Mouse (Mus musculus): ENCODE results near the gene Grik2. TPM values are rescaled to one million over a fixed set of nuclear protein-coding genes. Genes with fewer than 3 reads are reported as not detected.
"Not testable (repeated sequence)": the region's sequence is repeated elsewhere in the genome, so short reads cannot be mapped to it uniquely, and the experiment has no call there.

Gene Grik2
- polyA plus RNA-seq, 1 experiment from 2014 or later = 15.5 TPM

- 94% methylated on average over 2 of the region's 2 CpGs for WGBS
- no peak for ATAC-seq (ENCODE audit: low FRiP score)
- DNase-seq (ENCODE audit: low spot score, missing footprints) = no peak
- Histone ChIP-seq H3K4me2 (no peak overlapping the region), H3K27me3 (ENCODE audit: control insufficient read depth, insufficient read depth, low read length) (no peaks in the 10 kb centered on the region), H3K4me1 (ENCODE audit: control insufficient read depth, insufficient read depth, low read length) (no peaks in the 10 kb centered on the region), H3K9ac (ENCODE audit: low read length) (no peak overlapping the region), H3K27ac (ENCODE audit: low read depth, low read length) (no peak overlapping the region), H3K9me3 (ENCODE audit: control insufficient read depth, low read length) (no peaks in the 10 kb centered on the region), H3K36me3 (ENCODE audit: control insufficient read depth, insufficient read depth, low read length) (no peaks in the 10 kb centered on the region), H3K4me3 (ENCODE audit: low read depth, low read length) (no peak overlapping the region)
Observed at GRCm38 (mm10) chr10:49456791-49457190, 331.8 kb downstream of the Grik2 start.

GRCm38 (mm10) chr10:49453535-49453934 is 335.0 kb downstream of the Grik2 start:
- DNase-seq (ENCODE audit: low spot score, missing footprints) = no peak
- Histone ChIP-seq H3K27me3 (ENCODE audit: control insufficient read depth, insufficient read depth, low read length) (no peaks in the 10 kb centered on the region), H3K4me3 (ENCODE audit: low read depth, low read length) (no peak overlapping the region), H3K9me3 (ENCODE audit: control insufficient read depth, low read length) (no peaks in the 10 kb centered on the region), H3K9ac (ENCODE audit: low read length) (no peak overlapping the region), H3K36me3 (ENCODE audit: control insufficient read depth, insufficient read depth, low read length) (no peaks in the 10 kb centered on the region), H3K4me1 (ENCODE audit: control insufficient read depth, insufficient read depth, low read length) (no peaks in the 10 kb centered on the region), H3K27ac (ENCODE audit: low read depth, low read length) (no peak overlapping the region), H3K4me2 (no peak overlapping the region)
- no peak for ATAC-seq (ENCODE audit: low FRiP score)

- Histone ChIP-seq H3K27ac (ENCODE audit: low read depth, low read length) (no peak overlapping the region), H3K4me1 (ENCODE audit: control insufficient read depth, insufficient read depth, low read length) (no peaks in the 10 kb centered on the region), H3K36me3 (ENCODE audit: control insufficient read depth, insufficient read depth, low read length) (no peaks in the 10 kb centered on the region), H3K27me3 (ENCODE audit: control insufficient read depth, insufficient read depth, low read length) (no peaks in the 10 kb centered on the region), H3K4me3 (ENCODE audit: low read depth, low read length) (no peak overlapping the region), H3K9me3 (ENCODE audit: control insufficient read depth, low read length) (no peaks in the 10 kb centered on the region), H3K9ac (ENCODE audit: low read length) (no peak overlapping the region), H3K4me2 (no peak overlapping the region)
- DNase-seq (ENCODE audit: low spot score, missing footprints) (no peak), ATAC-seq (ENCODE audit: low FRiP score) (no peak)
- WGBS = 84% methylated on average over 1 of the region's 1 CpGs
Observed at GRCm38 (mm10) chr10:49441369-49441768, 347.2 kb downstream of the Grik2 start.

GRCm38 (mm10) chr10:49437057-49437456 is 351.5 kb downstream of the Grik2 start:
- no peak overlapping the region for H3K27ac ChIP-seq (ENCODE audit: low read depth, low read length)
- H3K4me2 ChIP-seq = no peak overlapping the region
- ATAC-seq (ENCODE audit: low FRiP score) = no peak
- H3K4me1 ChIP-seq (ENCODE audit: control insufficient read depth, insufficient read depth, low read length) = no peaks in the 10 kb centered on the region
- no peak for DNase-seq (ENCODE audit: low spot score, missing footprints)
- H3K27me3 ChIP-seq (ENCODE audit: control insufficient read depth, insufficient read depth, low read length) = no peaks in the 10 kb centered on the region
- H3K9me3 ChIP-seq (ENCODE audit: control insufficient read depth, low read length) = no peaks in the 10 kb centered on the region
- H3K9ac ChIP-seq (ENCODE audit: low read length) = no peak overlapping the region
- H3K4me3 ChIP-seq (ENCODE audit: low read depth, low read length) = no peak overlapping the region
- H3K36me3 ChIP-seq (ENCODE audit: control insufficient read depth, insufficient read depth, low read length) = no peaks in the 10 kb centered on the region
- 64% methylated on average over 2 of the region's 2 CpGs for WGBS

GRCm38 (mm10) chr10:49436301-49436700 is 352.3 kb downstream of the Grik2 start:
- Histone ChIP-seq H3K27me3 (ENCODE audit: control insufficient read depth, insufficient read depth, low read length) (no peaks in the 10 kb centered on the region), H3K9me3 (ENCODE audit: control insufficient read depth, low read length) (no peaks in the 10 kb centered on the region), H3K36me3 (ENCODE audit: control insufficient read depth, insufficient read depth, low read length) (no peaks in the 10 kb centered on the region), H3K4me3 (ENCODE audit: low read depth, low read length) (no peak overlapping the region), H3K4me1 (ENCODE audit: control insufficient read depth, insufficient read depth, low read length) (no peaks in the 10 kb centered on the region), H3K9ac (ENCODE audit: low read length) (no peak overlapping the region), H3K4me2 (no peak overlapping the region), H3K27ac (ENCODE audit: low read depth, low read length) (no peak overlapping the region)
- DNase-seq (ENCODE audit: low spot score, missing footprints) = no peak
- ATAC-seq (ENCODE audit: low FRiP score) = no peak
- WGBS = 86% methylated on average over 2 of the region's 2 CpGs

- ATAC-seq (ENCODE audit: low FRiP score) (no peak), DNase-seq (ENCODE audit: low spot score, missing footprints) (no peak)
- Histone ChIP-seq H3K27ac (ENCODE audit: low read depth, low read length) (no peak overlapping the region), H3K4me1 (ENCODE audit: control insufficient read depth, insufficient read depth, low read length) (no peaks in the 10 kb centered on the region), H3K4me3 (ENCODE audit: low read depth, low read length) (no peak overlapping the region), H3K4me2 (no peak overlapping the region), H3K9ac (ENCODE audit: low read length) (no peak overlapping the region), H3K9me3 (ENCODE audit: control insufficient read depth, low read length) (no peaks in the 10 kb centered on the region), H3K27me3 (ENCODE audit: control insufficient read depth, insufficient read depth, low read length) (no peaks in the 10 kb centered on the region), H3K36me3 (ENCODE audit: control insufficient read depth, insufficient read depth, low read length) (no peaks in the 10 kb centered on the region)
- WGBS = 84% methylated on average over 2 of the region's 2 CpGs
Observed at GRCm38 (mm10) chr10:49432825-49433224, 355.7 kb downstream of the Grik2 start.

GRCm38 (mm10) chr10:49417206-49417605 is 371.4 kb downstream of the Grik2 start:
- H3K4me3 ChIP-seq (ENCODE audit: low read depth, low read length); DNase-seq (ENCODE audit: low spot score, missing footprints); ATAC-seq (ENCODE audit: low FRiP score); H3K4me2 ChIP-seq; H3K27ac ChIP-seq (ENCODE audit: low read depth, low read length); H3K4me1 ChIP-seq (ENCODE audit: control insufficient read depth, insufficient read depth, low read length); H3K36me3 ChIP-seq (ENCODE audit: control insufficient read depth, insufficient read depth, low read length); H3K9ac ChIP-seq (ENCODE audit: low read length); H3K27me3 ChIP-seq (ENCODE audit: control insufficient read depth, insufficient read depth, low read length); H3K9me3 ChIP-seq (ENCODE audit: control insufficient read depth, low read length): not testable (repeated sequence)
- WGBS = 62% methylated on average over 1 of the region's 1 CpGs

- H3K36me3 ChIP-seq (ENCODE audit: control insufficient read depth, insufficient read depth, low read length) = no peaks in the 10 kb centered on the region
- DNase-seq (ENCODE audit: low spot score, missing footprints) = no peak
- no peaks in the 10 kb centered on the region for H3K9me3 ChIP-seq (ENCODE audit: control insufficient read depth, low read length)
- no peaks in the 10 kb centered on the region for H3K27me3 ChIP-seq (ENCODE audit: control insufficient read depth, insufficient read depth, low read length)
- no peaks in the 10 kb centered on the region for H3K4me1 ChIP-seq (ENCODE audit: control insufficient read depth, insufficient read depth, low read length)
- no peak overlapping the region for H3K9ac ChIP-seq (ENCODE audit: low read length)
- H3K4me2 ChIP-seq = no peak overlapping the region
- H3K27ac ChIP-seq (ENCODE audit: low read depth, low read length) = no peak overlapping the region
- 71% methylated on average over 3 of the region's 3 CpGs for WGBS
- no peak overlapping the region for H3K4me3 ChIP-seq (ENCODE audit: low read depth, low read length)
- ATAC-seq (ENCODE audit: low FRiP score) = no peak
Observed at GRCm38 (mm10) chr10:49382996-49383395, 405.6 kb downstream of the Grik2 start.

- Histone ChIP-seq H3K27me3 (ENCODE audit: control insufficient read depth, insufficient read depth, low read length) (no peaks in the 10 kb centered on the region), H3K9ac (ENCODE audit: low read length) (no peak overlapping the region), H3K27ac (ENCODE audit: low read depth, low read length) (no peak overlapping the region), H3K4me3 (ENCODE audit: low read depth, low read length) (no peak overlapping the region), H3K4me2 (no peak overlapping the region), H3K9me3 (ENCODE audit: control insufficient read depth, low read length) (no peaks in the 10 kb centered on the region), H3K36me3 (ENCODE audit: control insufficient read depth, insufficient read depth, low read length) (no peaks in the 10 kb centered on the region), H3K4me1 (ENCODE audit: control insufficient read depth, insufficient read depth, low read length) (no peaks in the 10 kb centered on the region)
- DNase-seq (ENCODE audit: low spot score, missing footprints) = no peak
- no peak for ATAC-seq (ENCODE audit: low FRiP score)
- WGBS = 72% methylated on average over 2 of the region's 2 CpGs
Observed at GRCm38 (mm10) chr10:49381852-49382251, 406.7 kb downstream of the Grik2 start.

GRCm38 (mm10) chr10:49368601-49369000 is 420.0 kb downstream of the Grik2 start:
- Histone ChIP-seq H3K9me3 (ENCODE audit: control insufficient read depth, low read length) (no peaks in the 10 kb centered on the region), H3K27me3 (ENCODE audit: control insufficient read depth, insufficient read depth, low read length) (no peaks in the 10 kb centered on the region), H3K9ac (ENCODE audit: low read length) (no peak overlapping the region), H3K27ac (ENCODE audit: low read depth, low read length) (no peak overlapping the region), H3K4me1 (ENCODE audit: control insufficient read depth, insufficient read depth, low read length) (no peaks in the 10 kb centered on the region), H3K4me2 (no peak overlapping the region), H3K36me3 (ENCODE audit: control insufficient read depth, insufficient read depth, low read length) (no peaks in the 10 kb centered on the region), H3K4me3 (ENCODE audit: low read depth, low read length) (no peak overlapping the region)
- no peak for DNase-seq (ENCODE audit: low spot score, missing footprints)
- ATAC-seq (ENCODE audit: low FRiP score) = no peak
- 92% methylated on average over 2 of the region's 2 CpGs for WGBS

Data from midbrain, embryonic 11.5 days (tissue).